Mouse (Mus musculus): ENCODE data around the gene Atp5j. TPM values are rescaled to one million over a fixed set of nuclear protein-coding genes. Genes with fewer than 3 reads are reported as not detected.

The Atp5j gene
- total RNA-seq, 1 experiment: 149 TPM

- H3K9ac ChIP-seq (ENCODE audit: insufficient read depth, low read depth, low read length, poor library complexity, severe bottlenecking): no peak overlapping the region
- no peaks in the 10 kb centered on the region for H3K9me3 ChIP-seq (ENCODE audit: control insufficient read depth, insufficient read depth, low read depth, low read length)
- H3K4me1 ChIP-seq (ENCODE audit: control insufficient read depth in 2 of 2, insufficient read depth in 2 of 2, low read length in 2 of 2, poor library complexity in 1 of 2): no peaks in the 10 kb centered on the region
- TF ChIP-seq MAFK (IDR thresholded peaks at IDR 0.05; ENCODE audit: insufficient read depth, low read depth, low read length) (no peak), ZNF384 (IDR thresholded peaks at IDR 0.05; ENCODE audit: low read depth, low read length) (no peak), HCFC1 (IDR thresholded peaks at IDR 0.05; ENCODE audit: borderline replicate concordance, insufficient read depth, low read length) (no peak), CHD2 (IDR thresholded peaks at IDR 0.05; ENCODE audit: low read depth, low read length) (no peak), ZC3H11A (IDR thresholded peaks at IDR 0.05; ENCODE audit: borderline replicate concordance, low read depth, low read length) (no peak)
- H3K36me3 ChIP-seq (ENCODE audit: control insufficient read depth, insufficient read depth, low read length, poor library complexity, severe bottlenecking): peaks cover 15% of the 10 kb centered on the region
- H3K27ac ChIP-seq (ENCODE audit: insufficient read depth, low read depth, low read length, poor library complexity, severe bottlenecking): no peak overlapping the region
- no peak overlapping the region for H3K4me3 ChIP-seq (ENCODE audit: insufficient read depth in 1 of 2, low read depth in 1 of 2, low read length in 2 of 2, poor library complexity in 1 of 2, severe bottlenecking in 1 of 2)
- in situ Hi-C loops (cut with MboI; ENCODE audit: low sequenced_read_pairs in 2 of 2, unreplicated experiment in 2 of 2): no loop called here
- DNase-seq (ENCODE audit: low read depth, low spot score): no peak
Measured at GRCm38 (mm10) chr16:84864656-84865055, 29.2 kb upstream of the Atp5j start.

- in situ Hi-C loops (cut with MboI; ENCODE audit: low sequenced_read_pairs in 2 of 2, unreplicated experiment in 2 of 2): no loop called here
- Histone ChIP-seq H3K4me3 (ENCODE audit: insufficient read depth in 1 of 2, low read depth in 1 of 2, low read length in 2 of 2, poor library complexity in 1 of 2, severe bottlenecking in 1 of 2) (no peak overlapping the region), H3K36me3 (ENCODE audit: control insufficient read depth, insufficient read depth, low read length, poor library complexity, severe bottlenecking) (peaks cover 43% of the 10 kb centered on the region), H3K9ac (ENCODE audit: insufficient read depth, low read depth, low read length, poor library complexity, severe bottlenecking) (no peak overlapping the region), H3K4me1 (ENCODE audit: control insufficient read depth in 2 of 2, insufficient read depth in 2 of 2, low read length in 2 of 2, poor library complexity in 1 of 2) (no peaks in the 10 kb centered on the region), H3K27ac (ENCODE audit: insufficient read depth, low read depth, low read length, poor library complexity, severe bottlenecking) (no peak overlapping the region), H3K9me3 (ENCODE audit: control insufficient read depth, insufficient read depth, low read depth, low read length) (no peaks in the 10 kb centered on the region)
- DNase-seq (ENCODE audit: low read depth, low spot score): no peak
- no peak for TF ChIP-seq ZC3H11A (IDR thresholded peaks at IDR 0.05; ENCODE audit: borderline replicate concordance, low read depth, low read length)
- no peak for TF ChIP-seq HCFC1 (IDR thresholded peaks at IDR 0.05; ENCODE audit: borderline replicate concordance, insufficient read depth, low read length)
- TF ChIP-seq ZNF384 (IDR thresholded peaks at IDR 0.05; ENCODE audit: low read depth, low read length): no peak
- TF ChIP-seq CHD2 (IDR thresholded peaks at IDR 0.05; ENCODE audit: low read depth, low read length): no peak
Measured at GRCm38 (mm10) chr16:84853492-84853891, 18.1 kb upstream of the Atp5j start.

GRCm38 (mm10) chr16:84838576-84838975 lies 3.2 kb upstream of the Atp5j start:
- Histone ChIP-seq H3K36me3 (ENCODE audit: control insufficient read depth, insufficient read depth, low read length, poor library complexity, severe bottlenecking) (peaks cover 10% of the 10 kb centered on the region), H3K9me3 (ENCODE audit: control insufficient read depth, insufficient read depth, low read depth, low read length) (no peaks in the 10 kb centered on the region), H3K4me1 (ENCODE audit: control insufficient read depth in 2 of 2, insufficient read depth in 2 of 2, low read length in 2 of 2, poor library complexity in 1 of 2) (peaks cover under 1 to 7% of the 10 kb centered on the region in 2 experiments; a peak in 3 of 4 replicates), H3K9ac (ENCODE audit: insufficient read depth, low read depth, low read length, poor library complexity, severe bottlenecking) (no peak overlapping the region), H3K27ac (ENCODE audit: insufficient read depth, low read depth, low read length, poor library complexity, severe bottlenecking) (no peak overlapping the region), H3K4me3 (ENCODE audit: insufficient read depth in 1 of 2, low read depth in 1 of 2, low read length in 2 of 2, poor library complexity in 1 of 2, severe bottlenecking in 1 of 2) (no peak overlapping the region)
- DNase-seq (ENCODE audit: low read depth, low spot score): no peak
- no peak for TF ChIP-seq CHD2 (IDR thresholded peaks at IDR 0.05; ENCODE audit: low read depth, low read length)
- TF ChIP-seq ZC3H11A (IDR thresholded peaks at IDR 0.05; ENCODE audit: borderline replicate concordance, low read depth, low read length): no peak
- TF ChIP-seq ZNF384 (IDR thresholded peaks at IDR 0.05; ENCODE audit: low read depth, low read length): no peak
- TF ChIP-seq MAFK (IDR thresholded peaks at IDR 0.05; ENCODE audit: insufficient read depth, low read depth, low read length): no peak
- no peak for TF ChIP-seq HCFC1 (IDR thresholded peaks at IDR 0.05; ENCODE audit: borderline replicate concordance, insufficient read depth, low read length)
- in situ Hi-C loops (cut with MboI; ENCODE audit: low sequenced_read_pairs in 2 of 2, unreplicated experiment in 2 of 2): loop anchor here in 1 of 2 experiments (10.0 kb wide), 1 partner anchor 104 kb away; the partner anchor contains the start of gene Mrpl39

- 0 out of 2 replicates have a peak, but pooled peaks have one; percentile 14 for TF ChIP-seq CHD2 (IDR thresholded peaks at IDR 0.05; ENCODE audit: low read depth, low read length)
- peak; percentile 50; the same call in 1 of the 2 replicates for TF ChIP-seq HCFC1 (IDR thresholded peaks at IDR 0.05; ENCODE audit: borderline replicate concordance, insufficient read depth, low read length)
- TF ChIP-seq ZNF384 (IDR thresholded peaks at IDR 0.05; ENCODE audit: low read depth, low read length): no peak
- peak; percentile 75 for DNase-seq (ENCODE audit: low read depth, low spot score)
- H3K27ac ChIP-seq (ENCODE audit: insufficient read depth, low read depth, low read length, poor library complexity, severe bottlenecking): peak overlapping the region; percentile 100
- in situ Hi-C loops (cut with MboI; ENCODE audit: low sequenced_read_pairs in 2 of 2, unreplicated experiment in 2 of 2): loop anchor here in 1 of 2 experiments (10.0 kb wide), 1 partner anchor 101 kb away; the partner anchor contains the start of gene Mrpl39
- H3K4me1 ChIP-seq (ENCODE audit: control insufficient read depth in 2 of 2, insufficient read depth in 2 of 2, low read length in 2 of 2, poor library complexity in 1 of 2): peaks cover 4 to 7% of the 10 kb centered on the region in 2 experiments; a peak in 3 of 4 replicates
- H3K36me3 ChIP-seq (ENCODE audit: control insufficient read depth, insufficient read depth, low read length, poor library complexity, severe bottlenecking): peaks cover 13% of the 10 kb centered on the region
- peak overlapping the region; percentile 99 for H3K9ac ChIP-seq (ENCODE audit: insufficient read depth, low read depth, low read length, poor library complexity, severe bottlenecking)
- no peaks in the 10 kb centered on the region for H3K9me3 ChIP-seq (ENCODE audit: control insufficient read depth, insufficient read depth, low read depth, low read length)
- peak overlapping the region; percentile 87 to 96 for H3K4me3 ChIP-seq (ENCODE audit: insufficient read depth in 1 of 2, low read depth in 1 of 2, low read length in 2 of 2, poor library complexity in 1 of 2, severe bottlenecking in 1 of 2)
Measured at GRCm38 (mm10) chr16:84835823-84836743, 658 bp upstream of the Atp5j start.
